Mouse (Mus musculus) hindbrain, embryonic 13.5 days (tissue): ENCODE data around the gene Ankrd11. TPM values are rescaled to one million over a fixed set of nuclear protein-coding genes. Genes with fewer than 3 reads are reported as not detected.

Experiments
- ATAC-seq: fragments of 200-750 bp; cut with Nextera tagmentation; 2 replicates; pipeline ENCODE4 v1.8.0; 2017; ENCODE audit warnings: moderate TSS enrichment; ENCODE audit not compliant: low FRiP score
- H3K27ac ChIP-seq: fragments of 300-500 bp; sonication (generic); 2 replicates; pipeline ENCODE4 v1.5.1; 2015; ENCODE audit warnings: inconsistent platforms, mild to moderate bottlenecking, moderate library complexity
- H3K27me3 ChIP-seq: fragments of 300-500 bp; sonication (generic); 2 replicates; pipeline ENCODE4 v1.6.1; 2015; ENCODE audit warnings: mild to moderate bottlenecking, inconsistent platforms
- H3K36me3 ChIP-seq: fragments of 300-500 bp; sonication (generic); 2 replicates; pipeline ENCODE4 v1.6.1; 2015; ENCODE audit warnings: mild to moderate bottlenecking, inconsistent platforms
- H3K4me1 ChIP-seq: fragments of 300-500 bp; sonication (generic); replicated peaks from 2 replicates; pipeline ENCODE4 v1.6.1; 2015; ENCODE audit warnings: inconsistent platforms
- H3K4me2 ChIP-seq: fragments of 300-500 bp; sonication (generic); 2 replicates; pipeline ENCODE4 v1.6.1; 2015; ENCODE audit warnings: inconsistent platforms, mild to moderate bottlenecking, moderate library complexity
- H3K4me3 ChIP-seq: fragments of 300-500 bp; sonication (generic); 2 replicates; pipeline ENCODE4 v1.5.1; 2015; ENCODE audit warnings: mild to moderate bottlenecking, inconsistent platforms
- H3K9ac ChIP-seq: fragments of 300-500 bp; sonication (generic); 2 replicates; pipeline ENCODE4 v1.6.1; 2015; ENCODE audit warnings: mild to moderate bottlenecking, inconsistent platforms
- H3K9me3 ChIP-seq: fragments of 300-500 bp; sonication (generic); 2 replicates; pipeline ENCODE4 v1.6.1; 2016; ENCODE audit warnings: inconsistent platforms
- WGBS: fragments of 180-500 bp; shearing (Covaris S2); methylation state at CpG from one replicate; pipeline ENCODE4 v1.1.7; 2015; 5-methylcytosine and 5-hydroxymethylcytosine counted together
- polyA plus RNA-seq: library from polyadenylated mRNA; unstranded; fragments of >200 nt; fragmentation: Nextera tagmentation; extraction: Ambion mirVana; gene quantifications from 2 replicates; pipeline ENCODE4 v1.2.1, GENCODE M21; 2015

The Ankrd11 gene
- polyA plus RNA-seq, 1 experiment from 2014 or later: 29.9 TPM

DNA sequence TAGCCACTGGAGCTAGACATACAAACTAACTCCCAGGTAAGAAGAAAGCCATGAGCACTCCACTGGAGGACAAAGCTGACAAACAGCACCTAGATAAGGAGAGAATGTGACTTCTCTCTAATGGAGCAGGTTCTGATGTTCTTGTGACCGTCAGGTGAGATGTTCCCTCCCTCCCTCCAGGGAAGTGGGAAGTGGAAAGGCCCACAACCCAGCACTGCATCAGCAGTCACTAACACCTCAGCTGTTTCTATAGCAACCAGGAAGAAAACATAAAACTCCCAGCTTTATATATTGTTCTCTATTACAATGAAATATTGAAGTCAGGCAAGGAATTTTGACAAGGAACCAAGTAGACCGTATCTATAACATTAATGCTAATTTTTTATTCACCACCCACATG lies 22.0 kb downstream of the Ankrd11 start:
- 66% methylated on average over 2 of the region's 2 CpGs for WGBS
- no peaks in the 10 kb centered on the region for H3K36me3 ChIP-seq
- H3K9me3 ChIP-seq: no peaks in the 10 kb centered on the region
- peaks cover 56% of the 10 kb centered on the region for H3K4me1 ChIP-seq
- no peak overlapping the region for H3K9ac ChIP-seq
- no peaks in the 10 kb centered on the region for H3K27me3 ChIP-seq
- ATAC-seq: no peak
- no peak overlapping the region for H3K4me3 ChIP-seq
- H3K4me2 ChIP-seq: no peak overlapping the region
- H3K27ac ChIP-seq: no peak overlapping the region

DNA sequence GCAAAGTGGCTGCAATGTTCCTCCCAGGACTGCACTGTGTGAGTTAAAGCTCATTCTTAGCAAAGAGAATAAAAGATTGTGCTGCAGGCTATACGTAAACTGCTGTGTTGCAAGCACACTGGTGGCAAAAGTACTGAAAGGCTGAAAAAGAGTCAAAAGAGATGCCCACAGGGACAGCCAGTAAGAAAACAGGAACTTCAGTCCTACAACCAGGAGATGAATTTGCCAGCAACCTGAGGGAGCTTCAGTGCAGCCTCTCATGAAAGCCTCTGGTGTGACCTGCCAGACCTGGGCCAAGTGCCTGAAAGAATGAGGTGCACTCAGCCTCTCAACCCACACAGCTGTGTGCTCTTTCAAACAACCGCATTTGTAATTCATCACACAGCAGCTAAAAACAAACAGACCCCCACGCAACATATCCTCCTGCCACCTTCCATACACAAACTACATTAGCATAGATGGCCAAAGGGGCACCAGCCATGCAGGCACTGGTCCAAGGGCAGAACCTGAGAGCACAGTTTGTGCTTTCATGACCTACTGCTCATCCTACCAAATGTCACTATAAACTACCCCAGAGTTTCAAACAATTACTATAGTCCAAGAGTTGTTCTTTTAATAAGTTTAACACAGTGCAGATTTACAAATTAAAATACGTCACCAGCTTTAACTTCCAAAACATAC lies 23.5 kb downstream of the Ankrd11 start:
- 65% methylated on average over 4 of the region's 4 CpGs for WGBS

DNA sequence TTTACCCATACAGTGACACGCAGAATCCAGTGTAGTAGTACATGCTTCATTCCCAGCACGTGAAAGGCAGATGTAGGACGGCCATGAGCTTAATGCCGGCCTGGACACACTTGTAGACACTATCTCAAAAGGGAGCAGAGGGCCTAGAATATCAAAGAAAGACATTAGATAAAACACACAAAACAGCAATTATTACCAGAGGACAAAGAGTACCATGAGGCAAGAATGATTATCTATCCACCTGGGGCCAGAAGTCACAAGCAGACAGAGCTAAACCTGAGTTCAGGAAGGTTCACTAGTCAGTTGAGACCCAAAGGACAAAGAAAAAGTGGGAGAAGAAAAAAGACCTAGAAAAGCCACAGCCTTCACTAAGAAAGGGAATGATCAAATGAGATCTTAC lies 24.9 kb downstream of the Ankrd11 start:
- Histone ChIP-seq H3K27me3 (no peaks in the 10 kb centered on the region), H3K9me3 (no peaks in the 10 kb centered on the region), H3K4me2 (no peak overlapping the region), H3K36me3 (no peaks in the 10 kb centered on the region), H3K27ac (no peak overlapping the region), H3K9ac (no peak overlapping the region), H3K4me3 (no peak overlapping the region), H3K4me1 (peaks cover 52% of the 10 kb centered on the region)
- ATAC-seq: no peak
- WGBS: 94% methylated on average over 4 of the region's 4 CpGs

More for the DNA sequence above, 23.5 kb downstream of the Ankrd11 start:
- Histone ChIP-seq H3K4me3 (no peak overlapping the region), H3K27me3 (no peaks in the 10 kb centered on the region), H3K36me3 (no peaks in the 10 kb centered on the region), H3K4me1 (peaks cover 58% of the 10 kb centered on the region), H3K9me3 (no peaks in the 10 kb centered on the region), H3K27ac (peak overlapping the region; percentile 13; the same call in 1 of the 2 replicates), H3K4me2 (no peak overlapping the region), H3K9ac (no peak overlapping the region)
- no peak for ATAC-seq

DNA sequence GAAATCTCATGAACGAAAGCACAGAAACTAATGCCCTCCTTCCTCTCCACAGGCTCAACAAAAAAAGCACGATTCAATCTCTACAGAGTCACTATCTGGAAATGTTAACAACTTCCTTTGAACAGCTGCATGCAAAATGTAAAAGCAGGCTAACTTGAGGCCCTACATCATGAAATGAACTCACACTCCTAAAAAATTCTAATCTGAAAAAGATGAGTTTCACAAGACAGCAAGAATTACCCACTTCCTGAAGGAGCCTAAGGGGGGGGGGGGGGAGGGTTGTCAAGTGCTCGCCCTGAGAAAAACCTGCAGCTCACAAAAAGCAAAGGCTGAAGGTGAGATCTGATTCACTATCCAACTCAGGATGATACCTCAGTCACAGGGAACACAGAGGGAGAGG lies 27.0 kb downstream of the Ankrd11 start:
- peaks cover 38% of the 10 kb centered on the region for H3K4me1 ChIP-seq
- no peaks in the 10 kb centered on the region for H3K27me3 ChIP-seq
- no peak overlapping the region for H3K27ac ChIP-seq
- no peaks in the 10 kb centered on the region for H3K9me3 ChIP-seq
- 82% methylated on average over 3 of the region's 3 CpGs for WGBS
- ATAC-seq: no peak
- no peak overlapping the region for H3K4me3 ChIP-seq
- no peak overlapping the region for H3K9ac ChIP-seq
- H3K36me3 ChIP-seq: no peaks in the 10 kb centered on the region
- no peak overlapping the region for H3K4me2 ChIP-seq

DNA sequence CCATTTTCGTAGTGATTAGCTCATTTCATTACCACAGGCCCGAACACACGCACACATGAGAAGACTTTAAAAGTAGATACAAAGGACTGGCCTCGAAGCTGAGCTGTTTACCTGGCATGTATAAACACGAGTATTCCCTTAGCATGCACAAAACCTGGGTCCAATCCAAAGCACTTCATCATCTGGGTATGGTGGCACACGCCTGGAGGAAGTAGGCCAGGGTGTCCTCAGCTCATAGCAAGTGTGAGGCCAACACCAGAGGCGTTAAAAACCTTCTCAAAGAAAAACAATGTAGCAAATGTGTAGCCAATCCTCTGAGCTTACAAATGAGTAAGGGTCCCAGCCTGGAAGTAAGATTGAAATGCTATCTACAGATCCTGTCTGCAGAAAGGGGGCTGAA lies 27.6 kb downstream of the Ankrd11 start:
- 86% methylated on average over 7 of the region's 7 CpGs for WGBS
- H3K9me3 ChIP-seq: no peaks in the 10 kb centered on the region
- no peak overlapping the region for H3K9ac ChIP-seq
- ATAC-seq: no peak
- H3K4me2 ChIP-seq: no peak overlapping the region
- H3K4me3 ChIP-seq: no peak overlapping the region
- H3K27me3 ChIP-seq: no peaks in the 10 kb centered on the region
- peaks cover 34% of the 10 kb centered on the region for H3K4me1 ChIP-seq
- no peaks in the 10 kb centered on the region for H3K36me3 ChIP-seq
- no peak overlapping the region for H3K27ac ChIP-seq

DNA sequence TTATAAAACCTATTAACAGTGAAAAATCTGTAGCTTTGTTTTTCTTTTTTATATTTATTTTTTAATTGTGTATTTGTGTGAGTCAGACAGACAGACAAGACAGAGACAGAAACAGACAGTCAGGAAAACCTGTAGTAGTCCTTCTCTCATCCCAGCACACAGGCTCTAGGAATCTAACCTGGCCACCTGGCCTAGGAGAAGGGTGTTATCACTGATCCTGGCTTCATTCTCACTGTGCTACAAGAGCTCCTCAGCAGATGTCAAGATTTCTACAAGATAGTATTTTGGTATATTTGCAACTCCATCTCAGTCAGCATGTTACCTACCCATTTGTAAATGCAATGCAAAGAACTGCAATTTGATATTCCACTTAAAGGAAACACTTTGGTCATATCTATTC lies 30.8 kb downstream of the Ankrd11 start:
- Histone ChIP-seq H3K36me3 (no peaks in the 10 kb centered on the region), H3K9ac (no peak overlapping the region), H3K27ac (no peak overlapping the region), H3K4me2 (no peak overlapping the region), H3K9me3 (no peaks in the 10 kb centered on the region), H3K4me3 (no peak overlapping the region), H3K4me1 (peaks cover 14% of the 10 kb centered on the region), H3K27me3 (no peaks in the 10 kb centered on the region)
- no peak for ATAC-seq

DNA sequence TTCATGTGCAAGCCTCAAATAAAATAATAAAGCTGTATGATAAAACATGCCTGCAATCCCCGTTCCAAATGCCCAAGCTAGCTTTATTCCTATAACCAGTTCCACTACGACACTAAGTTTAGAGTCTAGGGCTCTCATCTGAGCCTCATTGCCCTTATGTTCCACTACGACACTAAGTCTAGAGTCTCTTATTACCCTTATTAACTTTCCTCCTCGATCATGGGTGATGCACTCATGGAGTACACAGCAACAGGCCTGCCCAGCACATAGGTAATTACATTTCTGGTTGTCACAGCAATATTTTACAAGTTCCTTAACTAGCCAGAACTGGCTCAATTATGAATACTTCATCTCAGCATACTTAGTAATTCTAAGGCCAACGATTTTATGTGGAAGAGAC lies 36.3 kb downstream of the Ankrd11 start:
- H3K9me3 ChIP-seq: no peaks in the 10 kb centered on the region
- no peak for ATAC-seq
- no peak overlapping the region for H3K4me3 ChIP-seq
- peaks cover 31% of the 10 kb centered on the region for H3K4me1 ChIP-seq
- H3K27ac ChIP-seq: no peak overlapping the region
- H3K9ac ChIP-seq: no peak overlapping the region
- no peaks in the 10 kb centered on the region for H3K27me3 ChIP-seq
- H3K36me3 ChIP-seq: no peaks in the 10 kb centered on the region
- no peak overlapping the region for H3K4me2 ChIP-seq
- WGBS: 89% methylated on average over 5 of the region's 5 CpGs

DNA sequence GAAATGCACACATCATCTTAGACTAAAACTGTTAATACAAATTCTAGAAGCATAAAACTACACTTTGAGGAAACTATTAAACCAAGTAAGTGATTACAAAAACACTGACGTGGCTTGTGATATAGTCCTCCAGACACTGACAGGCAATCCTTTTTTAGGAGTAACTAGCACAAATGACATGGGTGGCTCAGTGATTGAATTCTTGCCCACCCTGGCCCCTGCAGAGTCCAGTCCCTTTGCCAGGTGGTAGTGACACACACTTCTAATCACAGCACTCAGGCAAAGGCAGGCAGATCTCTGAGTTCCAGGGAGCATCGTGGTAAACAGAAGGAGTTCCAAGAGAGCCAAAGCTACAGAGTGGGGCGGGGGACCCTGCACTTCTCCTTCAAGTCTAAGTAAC lies 36.7 kb downstream of the Ankrd11 start:
- Histone ChIP-seq H3K27me3 (no peaks in the 10 kb centered on the region), H3K36me3 (no peaks in the 10 kb centered on the region), H3K27ac (no peak overlapping the region), H3K9me3 (no peaks in the 10 kb centered on the region), H3K4me2 (no peak overlapping the region), H3K4me1 (peaks cover 31% of the 10 kb centered on the region), H3K4me3 (no peak overlapping the region), H3K9ac (no peak overlapping the region)
- no peak for ATAC-seq
- 71% methylated on average over 3 of the region's 3 CpGs for WGBS

DNA sequence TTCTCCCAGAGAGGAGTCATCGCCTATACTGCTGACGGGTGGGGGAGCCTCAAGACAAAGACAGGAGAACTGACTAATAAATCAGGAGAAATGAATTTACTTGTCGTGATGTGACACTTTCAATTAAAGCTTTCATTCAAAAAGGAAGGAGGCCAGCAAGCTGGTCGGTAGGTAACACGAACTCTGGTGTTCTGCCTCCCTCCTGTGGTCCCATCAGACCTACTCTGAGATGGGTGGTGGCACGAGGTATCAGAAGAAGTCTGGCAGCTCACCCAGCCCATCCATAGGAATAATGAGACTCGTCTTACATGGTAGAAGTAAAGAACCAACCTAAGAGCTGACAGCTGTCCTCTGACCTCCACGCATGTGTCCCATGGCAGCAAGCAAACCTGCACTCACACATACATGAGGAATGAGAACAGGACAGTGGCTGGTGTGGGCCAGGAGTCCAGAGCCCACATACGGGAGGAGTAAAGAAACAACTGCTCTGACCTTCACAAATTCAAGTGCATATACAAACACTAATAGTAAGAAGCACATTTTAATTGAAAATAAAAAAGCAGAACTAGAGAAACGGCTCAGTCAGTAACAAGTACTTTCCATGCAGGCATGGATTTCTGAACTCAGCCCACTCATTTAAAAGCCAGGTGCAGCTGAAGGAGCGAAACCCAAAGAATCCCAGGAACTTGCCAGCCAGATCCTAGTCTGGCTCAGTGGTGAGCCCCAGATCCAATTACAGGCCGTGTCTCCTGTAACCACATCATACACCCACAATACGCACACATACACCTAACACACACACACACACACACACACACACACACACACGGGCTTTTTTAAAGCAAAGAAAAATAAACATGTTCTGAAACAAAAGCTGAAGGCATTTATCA lies 37.8 kb downstream of the Ankrd11 start:
- Histone ChIP-seq H3K4me2 (no peak overlapping the region), H3K27me3 (no peaks in the 10 kb centered on the region), H3K9ac (no peak overlapping the region), H3K27ac (no peak overlapping the region), H3K36me3 (no peaks in the 10 kb centered on the region), H3K4me3 (no peak overlapping the region), H3K9me3 (no peaks in the 10 kb centered on the region), H3K4me1 (peaks cover 31% of the 10 kb centered on the region)
- no peak for ATAC-seq
- 74% methylated on average over 14 of the region's 14 CpGs for WGBS

DNA sequence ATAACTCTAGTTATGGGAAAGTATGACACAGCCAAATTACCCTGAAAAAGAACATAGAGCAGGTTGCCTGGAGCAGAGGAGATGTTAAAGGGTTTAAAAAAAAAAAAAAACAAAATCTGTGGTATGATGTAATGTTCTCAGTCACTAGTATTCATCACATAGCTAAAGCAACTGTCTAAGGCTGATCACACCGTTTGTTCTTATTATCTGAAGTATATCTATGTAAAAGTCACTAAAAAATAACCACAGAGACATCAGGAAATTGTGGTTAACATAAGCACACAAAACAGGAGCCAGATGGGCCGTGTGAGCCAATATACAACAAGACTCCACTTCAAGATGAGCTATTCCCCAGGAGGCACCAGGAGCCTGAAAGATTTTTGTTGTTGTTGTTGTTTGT lies 41.8 kb downstream of the Ankrd11 start:
- Histone ChIP-seq H3K4me2 (no peak overlapping the region), H3K4me1 (peaks cover 23% of the 10 kb centered on the region), H3K36me3 (no peaks in the 10 kb centered on the region), H3K9me3 (no peaks in the 10 kb centered on the region), H3K27me3 (no peaks in the 10 kb centered on the region), H3K4me3 (no peak overlapping the region), H3K27ac (no peak overlapping the region), H3K9ac (no peak overlapping the region)
- WGBS: 87% methylated on average over 2 of the region's 2 CpGs
- no peak for ATAC-seq

DNA sequence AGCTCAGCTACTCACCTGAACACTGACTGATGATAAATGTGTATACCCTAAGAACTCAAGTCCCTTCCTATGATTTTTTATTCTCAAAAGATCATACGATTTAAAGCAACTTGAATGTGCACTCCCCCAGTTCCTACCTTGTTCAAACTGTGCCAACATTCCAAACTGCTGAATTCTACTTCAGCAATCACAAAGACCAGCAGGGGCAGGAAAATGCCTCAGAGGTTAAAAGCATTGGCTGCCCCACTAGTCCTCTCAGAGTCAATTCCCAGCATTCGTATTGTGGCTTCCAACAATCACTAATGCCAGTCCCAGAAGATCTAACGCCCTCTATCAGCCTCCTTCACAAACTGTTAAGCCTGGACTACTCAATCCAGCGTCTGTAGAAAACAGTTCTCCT lies 44.1 kb downstream of the Ankrd11 start:
- Histone ChIP-seq H3K4me2 (no peak overlapping the region), H3K27me3 (no peaks in the 10 kb centered on the region), H3K36me3 (no peaks in the 10 kb centered on the region), H3K27ac (0 out of 2 replicates have a peak overlapping the region, but pooled peaks have one; percentile 8), H3K4me1 (peaks cover 24% of the 10 kb centered on the region), H3K9me3 (no peaks in the 10 kb centered on the region), H3K9ac (no peak overlapping the region), H3K4me3 (no peak overlapping the region)
- 75% methylated on average over 4 of the region's 4 CpGs for WGBS
- ATAC-seq: no peak

DNA sequence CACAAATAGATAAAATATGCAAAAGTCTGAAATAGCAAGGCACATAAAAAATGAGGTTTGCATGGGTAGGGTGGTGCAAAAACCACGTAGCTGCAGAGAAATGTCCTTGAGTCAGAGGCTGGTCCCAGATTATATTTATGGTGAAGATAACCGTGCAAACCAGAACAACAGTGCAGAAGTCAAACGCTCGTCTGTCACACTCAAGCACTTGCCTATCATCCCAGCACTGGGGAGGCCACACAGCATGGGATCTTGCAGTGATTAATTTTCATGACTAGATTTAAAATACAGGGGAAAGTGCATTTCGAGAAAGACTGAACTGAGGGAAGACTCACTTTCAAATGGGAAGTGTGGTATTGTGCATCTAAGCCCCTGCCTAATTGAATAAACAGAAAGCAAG lies 48.3 kb downstream of the Ankrd11 start:
- Histone ChIP-seq H3K9ac (no peak overlapping the region), H3K4me1 (peaks cover 26% of the 10 kb centered on the region), H3K27ac (no peak overlapping the region), H3K4me2 (no peak overlapping the region), H3K4me3 (no peak overlapping the region), H3K27me3 (no peaks in the 10 kb centered on the region), H3K9me3 (no peaks in the 10 kb centered on the region), H3K36me3 (no peaks in the 10 kb centered on the region)
- 62% methylated on average over 5 of the region's 5 CpGs for WGBS
- ATAC-seq: no peak

DNA sequence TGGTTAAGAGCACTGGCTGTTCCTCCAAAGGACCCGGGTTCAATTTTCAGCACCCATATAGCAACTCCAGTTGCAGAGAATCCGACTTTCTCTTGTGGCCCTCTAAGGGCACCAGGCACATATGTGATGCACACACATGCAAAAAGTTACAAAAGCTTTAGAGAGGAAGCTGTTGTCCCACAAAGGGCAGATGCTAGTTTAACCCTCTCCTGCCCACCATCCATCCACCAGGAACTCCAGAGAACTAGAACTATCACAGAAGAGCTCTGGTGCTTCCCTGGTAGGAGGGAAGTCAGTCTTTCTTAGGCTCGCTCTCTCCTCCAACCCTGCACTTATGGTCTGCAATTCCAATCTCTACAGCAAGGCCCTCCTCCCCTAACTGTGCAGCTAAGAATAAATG lies 49.0 kb downstream of the Ankrd11 start:
- Histone ChIP-seq H3K4me2 (no peak overlapping the region), H3K27me3 (no peaks in the 10 kb centered on the region), H3K36me3 (no peaks in the 10 kb centered on the region), H3K4me1 (peaks cover 24% of the 10 kb centered on the region), H3K9me3 (no peaks in the 10 kb centered on the region), H3K27ac (no peak overlapping the region), H3K9ac (no peak overlapping the region), H3K4me3 (no peak overlapping the region)
- 86% methylated on average over 3 of the region's 3 CpGs for WGBS
- ATAC-seq: no peak
